Mouse (Mus musculus): ENCODE results near the gene Celsr2. TPM values are rescaled to one million over a fixed set of nuclear protein-coding genes. Genes with fewer than 3 reads are reported as not detected.

Gene Celsr2
- total RNA-seq, 2 experiments from 2014 or later, result 185 to 201 TPM

GRCm38 (mm10) chr3:108384425-108384824 is 30.9 kb downstream of the Celsr2 start:
- TF ChIP-seq CTCF (conservative IDR thresholded peaks at IDR 0.05), result no peak
- Histone ChIP-seq H3K4me3 (peak overlapping the region; percentile 64; the same call in 1 of the 2 replicates), H3K27ac (peak overlapping the region; percentile 89)
- DNase-seq (ENCODE audit: low spot score in 2 of 2), result no peak

- Histone ChIP-seq H3K4me3 (peak within 1 kb of the TSS; percentile 64), H3K27ac (peak within 1 kb of the TSS; percentile 89)
- DNase-seq (ENCODE audit: low spot score in 2 of 2), result peak; percentile 79 to 89
- TF ChIP-seq CTCF (conservative IDR thresholded peaks at IDR 0.05), result no peak
Observed at GRCm38 (mm10) chr3:108383485-108384354, 31.6 kb downstream of the Celsr2 start, which contains the start of gene Psrc1. Psrc1 (plus strand) TSS chr3:108383839.

GRCm38 (mm10) chr3:108381945-108382875 is 33.1 kb downstream of the Celsr2 start:
- Histone ChIP-seq H3K27ac (peak overlapping the region; percentile 52), H3K4me3 (no peak overlapping the region)
- no peak for TF ChIP-seq CTCF (conservative IDR thresholded peaks at IDR 0.05)
- peak in 1 of 2 experiments; percentile 54 for DNase-seq (ENCODE audit: low spot score in 2 of 2)

- Histone ChIP-seq H3K4me3 (no peak overlapping the region), H3K27ac (peak overlapping the region; percentile 64; the same call in 1 of the 2 replicates)
- no peak for DNase-seq (ENCODE audit: low spot score in 2 of 2)
- peak; percentile 44 for TF ChIP-seq CTCF (conservative IDR thresholded peaks at IDR 0.05)
Observed at GRCm38 (mm10) chr3:108380695-108381094, 34.7 kb downstream of the Celsr2 start.

- peak in 1 of 2 experiments; percentile 56 for DNase-seq (ENCODE audit: low spot score in 2 of 2)
- peak overlapping the region; percentile 64 for H3K27ac ChIP-seq
- no peak overlapping the region for H3K4me3 ChIP-seq
- no peak for TF ChIP-seq CTCF (conservative IDR thresholded peaks at IDR 0.05)
Observed at GRCm38 (mm10) chr3:108378875-108379663, 36.3 kb downstream of the Celsr2 start.

- Histone ChIP-seq H3K4me3 (no peak overlapping the region), H3K27ac (no peak overlapping the region)
- no peak for TF ChIP-seq CTCF (conservative IDR thresholded peaks at IDR 0.05)
- no peak for DNase-seq (ENCODE audit: low spot score in 2 of 2)
Observed at GRCm38 (mm10) chr3:108372691-108373090, 42.7 kb downstream of the Celsr2 start.

GRCm38 (mm10) chr3:108372274-108372673 is 43.1 kb downstream of the Celsr2 start:
- no peak overlapping the region for H3K27ac ChIP-seq
- TF ChIP-seq CTCF (conservative IDR thresholded peaks at IDR 0.05), result no peak
- DNase-seq (ENCODE audit: low spot score in 2 of 2), result no peak
- H3K4me3 ChIP-seq, result no peak overlapping the region

- DNase-seq (ENCODE audit: low spot score in 2 of 2), result no peak
- H3K27ac ChIP-seq, result no peak overlapping the region
- no peak overlapping the region for H3K4me3 ChIP-seq
- TF ChIP-seq CTCF (conservative IDR thresholded peaks at IDR 0.05), result no peak
Observed at GRCm38 (mm10) chr3:108368721-108369120, 46.6 kb downstream of the Celsr2 start.

- Histone ChIP-seq H3K4me3 (no peak overlapping the region), H3K27ac (no peak overlapping the region)
- DNase-seq (ENCODE audit: low spot score in 2 of 2), result no peak
- TF ChIP-seq CTCF (conservative IDR thresholded peaks at IDR 0.05), result no peak
Observed at GRCm38 (mm10) chr3:108367828-108368227, 47.5 kb downstream of the Celsr2 start.

- Histone ChIP-seq H3K27ac (peak overlapping the region; percentile 39; the same call in 1 of the 2 replicates), H3K4me3 (no peak overlapping the region)
- TF ChIP-seq CTCF (conservative IDR thresholded peaks at IDR 0.05), result no peak
- no peak for DNase-seq (ENCODE audit: low spot score in 2 of 2)
Observed at GRCm38 (mm10) chr3:108367173-108367572, 48.2 kb downstream of the Celsr2 start.

- Histone ChIP-seq H3K4me3 (no peak within 1 kb of the TSS), H3K27ac (peak within 1 kb of the TSS; percentile 83)
- TF ChIP-seq CTCF (conservative IDR thresholded peaks at IDR 0.05), result no peak
- DNase-seq (ENCODE audit: low spot score in 2 of 2), result no peak
Observed at GRCm38 (mm10) chr3:108364270-108364995, 50.9 kb downstream of the Celsr2 start, which contains the start of gene Mybphl. Mybphl (plus strand) TSS chr3:108364911.

All from layer of hippocampus, adult 2 months (tissue).